Mouse (Mus musculus) gastrocnemius, postnatal 36 days (tissue): ENCODE data around the gene Dstyk. TPM values are rescaled to one million over a fixed set of nuclear protein-coding genes. Genes with fewer than 3 reads are reported as not detected.

Experiments
- DNase-seq, 2 experiments: peaks; one replicate each; pipeline ENCODE4 v3.0.0; 2022
- intact Hi-C: fragments of 180-260 bp; cut with DNase I; formaldehyde crosslinking; loops from one replicate; pipeline ENCODE4 v1.15.1; 2025
- total RNA-seq, 2 experiments: library from RNA; stranded (reverse); gene quantifications; 2 replicates each; pipeline ENCODE4 v1.2.3; 2021

Gene Dstyk
- total RNA-seq, 2 experiments from 2014 or later: 8.9 to 9.2 TPM

DNA sequence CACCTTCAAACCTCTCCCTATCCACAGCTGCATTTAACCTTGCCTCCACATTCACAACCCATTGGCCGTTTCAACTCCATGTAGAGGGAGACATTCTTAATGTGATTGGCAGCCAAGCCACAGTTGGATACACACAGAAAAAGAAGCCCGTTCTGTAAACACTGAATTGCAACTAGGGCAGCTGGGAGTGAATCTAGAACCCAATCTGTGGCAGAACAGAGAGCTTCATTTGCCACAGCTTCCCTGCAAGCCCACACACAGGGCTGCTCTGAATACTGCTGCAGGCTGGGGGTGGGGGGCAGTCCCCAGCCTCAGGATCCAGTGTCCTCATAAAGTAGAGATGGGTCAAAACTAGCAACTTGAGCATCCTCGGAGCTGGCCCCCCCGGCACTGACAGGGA is 31.1 kb upstream of the Dstyk start:
- intact Hi-C loops: no loop called here
- DNase-seq: no peak

DNA sequence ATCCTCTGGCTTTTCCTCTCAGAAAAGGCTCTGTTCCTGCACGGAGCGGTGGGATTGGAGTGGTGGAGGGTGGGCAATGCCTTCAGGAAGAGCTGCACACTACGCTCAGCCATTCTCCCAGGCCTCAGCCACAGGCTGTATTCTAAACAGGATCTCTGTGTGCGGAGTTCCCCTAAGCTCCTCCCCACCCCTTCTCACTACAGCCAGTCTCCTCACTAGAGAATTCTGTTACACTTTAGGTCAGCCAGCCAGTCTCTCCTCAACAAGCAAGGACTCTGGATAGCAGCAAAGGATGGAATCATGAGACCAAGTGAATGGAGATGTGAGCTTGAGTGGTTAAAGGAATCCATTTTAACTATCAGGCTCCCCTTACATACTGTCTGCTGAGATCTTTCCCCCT is 29.4 kb upstream of the Dstyk start:
- intact Hi-C loops: no loop called here
- DNase-seq: peak in 1 of 2 experiments; percentile 18

- peak in 1 of 2 experiments; percentile 17 for DNase-seq
- intact Hi-C loops: no loop called here
These were observed 28.2 kb upstream of the Dstyk start for GRCm38 (mm10) chr1:132388813-132389803.

- peak; percentile 62 to 70 for DNase-seq
- intact Hi-C loops: loop anchor here (2.0 kb wide), 1 partner anchor 23 kb away; no protein-coding TSS in a partner anchor
These were observed 27.3 kb upstream of the Dstyk start for GRCm38 (mm10) chr1:132389886-132390585.

- peak in 1 of 2 experiments; percentile 53 for DNase-seq
- intact Hi-C loops: loop anchor here (2.0 kb wide), 1 partner anchor 24 kb away; no protein-coding TSS in a partner anchor
These were observed 26.4 kb upstream of the Dstyk start, which contains the start of gene Tmcc2 for GRCm38 (mm10) chr1:132390691-132391579. Gene Tmcc2, minus strand, starts transcription at chr1:132391281.

GRCm38 (mm10) chr1:132391580-132392022 is 25.8 kb upstream of the Dstyk start:
- DNase-seq: peak; percentile 65 to 75
- intact Hi-C loops: loop anchor here (2.0 kb wide), 1 partner anchor 25 kb away; no protein-coding TSS in a partner anchor

GRCm38 (mm10) chr1:132392872-132393271 is 24.5 kb upstream of the Dstyk start:
- DNase-seq: no peak
- intact Hi-C loops: no loop called here

DNA sequence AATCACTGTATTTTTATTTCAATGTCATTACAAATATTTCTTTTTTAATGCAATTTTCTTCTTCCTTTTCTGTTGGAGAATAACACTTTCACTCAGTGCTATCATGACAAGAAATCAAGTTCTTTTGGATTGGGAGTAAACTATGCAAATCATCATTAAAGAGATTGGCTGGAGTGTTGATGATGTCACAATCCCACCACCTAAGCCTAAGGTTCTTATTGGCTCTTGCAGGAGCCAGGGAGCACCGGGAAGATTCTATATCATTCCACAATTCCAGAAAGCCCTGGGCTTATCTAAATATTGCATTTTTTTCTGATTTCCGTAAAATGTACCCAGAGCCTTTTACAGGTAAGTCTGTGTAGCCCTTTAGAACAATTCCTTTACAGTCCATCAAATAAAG is 20.6 kb upstream of the Dstyk start:
- DNase-seq: no peak
- intact Hi-C loops: no loop called here

DNA sequence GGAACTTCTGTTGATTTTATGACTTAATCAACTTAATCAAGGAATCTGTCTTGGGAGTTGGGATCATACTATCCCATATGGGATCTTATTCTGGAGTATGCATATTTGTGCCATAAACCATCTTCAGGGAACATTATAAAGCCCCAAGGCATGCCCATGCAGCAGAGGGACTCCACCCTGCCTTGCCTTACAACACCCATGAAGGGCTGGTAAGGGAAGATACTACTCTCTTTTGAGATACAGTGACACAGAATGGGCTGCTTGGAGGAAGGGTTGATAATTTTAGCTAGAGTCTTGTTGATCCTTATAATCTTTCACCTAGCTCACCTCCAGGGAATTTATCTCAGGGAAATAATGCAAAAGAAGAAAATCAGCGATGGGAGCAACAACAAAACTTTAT is 16.8 kb upstream of the Dstyk start:
- no peak for DNase-seq
- intact Hi-C loops: loop anchor here (5.0 kb wide), 1 partner anchor 342 kb away; the partner anchor contains the start of gene Nfasc

GRCm38 (mm10) chr1:132401843-132402242 is 15.5 kb upstream of the Dstyk start:
- intact Hi-C loops: loop anchor here (5.0 kb wide), 1 partner anchor 340 kb away; the partner anchor contains the start of gene Nfasc
- DNase-seq: no peak

DNA sequence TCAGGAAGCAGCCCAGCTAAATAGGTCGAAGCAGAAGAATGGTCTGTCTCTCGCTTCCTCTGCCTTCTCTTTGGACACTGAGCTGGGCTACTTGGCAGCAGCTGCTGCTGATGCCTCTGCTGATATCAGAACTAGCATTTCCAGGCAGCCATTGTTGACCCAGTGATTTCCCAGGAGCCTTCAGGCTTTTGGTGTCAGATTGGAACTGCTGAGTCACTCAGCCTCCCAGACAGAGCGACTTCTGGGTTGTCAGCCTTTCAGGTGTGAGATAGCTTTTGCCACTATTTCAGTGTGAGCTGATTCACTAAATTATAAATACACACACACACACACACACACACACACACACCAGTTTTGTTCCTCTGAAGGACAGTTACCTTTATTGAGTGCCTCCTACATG is 6.7 kb upstream of the Dstyk start:
- DNase-seq: no peak
- intact Hi-C loops: no loop called here

DNA sequence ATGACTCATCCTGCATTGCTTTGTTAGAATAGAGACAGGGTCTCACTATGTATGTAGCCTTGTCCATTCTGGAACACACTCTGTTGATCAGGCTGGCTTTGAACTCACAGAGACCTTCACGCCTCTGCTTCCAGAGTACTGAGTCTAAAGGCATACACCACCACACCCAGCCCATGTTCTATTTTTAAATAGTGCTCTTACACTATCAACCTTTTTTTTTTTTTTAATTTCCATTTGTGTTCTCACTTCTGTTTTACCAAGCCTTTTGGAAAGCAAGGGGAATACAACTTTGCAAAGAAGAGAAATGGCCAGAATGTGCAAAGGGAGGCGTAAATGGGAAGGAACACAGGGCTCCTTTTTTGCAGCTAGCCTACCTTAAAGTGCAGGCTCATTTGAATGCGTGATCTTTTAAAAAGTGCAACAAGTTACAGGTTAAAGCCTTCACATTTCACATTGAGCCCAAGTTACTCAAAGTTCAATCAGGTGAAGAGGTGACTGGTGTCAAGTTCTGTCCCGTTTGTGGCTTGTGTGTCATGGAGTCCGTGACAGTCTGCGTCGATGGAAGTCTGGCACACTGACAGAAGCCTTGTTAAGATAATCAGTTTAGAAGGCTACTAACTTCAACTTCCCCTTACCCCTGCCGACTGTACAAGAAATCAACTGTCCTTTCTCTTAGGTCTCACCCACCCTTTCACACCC is 962 bp upstream of the Dstyk start:
- no peak for DNase-seq
- intact Hi-C loops: loop anchor here (2.0 kb wide), 1 partner anchor 60 kb away; the partner anchor contains the start of gene Rbbp5

DNA sequence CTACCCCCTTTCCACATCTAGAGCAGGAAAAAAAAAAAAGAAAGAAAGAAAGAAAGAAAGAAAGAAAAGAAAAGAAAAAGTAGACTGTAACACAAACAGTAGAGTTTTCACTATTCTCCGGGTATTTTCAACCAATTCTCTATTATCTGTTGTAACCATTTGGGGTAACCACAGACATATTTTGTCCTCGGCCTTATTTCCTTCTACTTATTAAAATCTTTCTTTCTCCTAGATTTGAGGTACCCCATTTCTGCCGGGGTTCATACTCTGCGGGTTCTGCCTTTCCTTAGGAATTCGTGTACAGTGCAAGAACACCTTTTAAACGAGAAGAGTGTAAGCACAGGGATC is 438 bp upstream of the Dstyk start:
- no peak for DNase-seq
- intact Hi-C loops: loop anchor here (2.0 kb wide), 1 partner anchor 60 kb away; the partner anchor contains the start of gene Rbbp5

- no peak for DNase-seq
- intact Hi-C loops: no loop called here
These were observed 2.9 kb downstream of the Dstyk start for GRCm38 (mm10) chr1:132420206-132420605.

DNA sequence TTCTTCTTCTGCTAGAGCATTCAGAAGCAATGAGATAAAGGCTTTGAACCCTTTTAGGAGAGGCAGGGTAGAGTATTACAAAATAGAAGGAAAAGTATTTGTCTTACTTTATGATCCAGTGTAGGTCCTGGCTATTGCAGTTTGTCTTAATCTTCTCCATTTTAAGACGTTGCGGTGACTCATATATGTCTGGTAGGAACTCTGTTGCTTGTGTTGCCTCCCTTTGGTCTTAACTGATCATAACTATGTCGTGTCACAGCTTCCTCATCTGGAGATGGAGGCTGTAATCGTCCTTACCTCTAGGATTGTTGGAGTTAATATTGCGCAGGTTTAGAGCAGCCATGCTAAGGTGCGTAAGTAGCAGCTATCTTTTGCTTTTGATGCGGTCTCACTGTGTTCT is 3.3 kb downstream of the Dstyk start:
- intact Hi-C loops: no loop called here
- DNase-seq: no peak

- intact Hi-C loops: no loop called here
- DNase-seq: no peak
These were observed 5.7 kb downstream of the Dstyk start for GRCm38 (mm10) chr1:132422912-132423696.

- DNase-seq: no peak
- intact Hi-C loops: no loop called here
These were observed 8.2 kb downstream of the Dstyk start for GRCm38 (mm10) chr1:132425600-132425999.

- DNase-seq: no peak
- intact Hi-C loops: no loop called here
These were observed 13.5 kb downstream of the Dstyk start for GRCm38 (mm10) chr1:132430818-132431217.
